Mouse (Mus musculus) limb, embryonic 11.5 days (tissue): ENCODE results near the gene Ndnf. TPM values are rescaled to one million over a fixed set of nuclear protein-coding genes. Genes with fewer than 3 reads are reported as not detected.

Source experiments
- ATAC-seq: fragments of 200-750 bp; cut with Nextera tagmentation; 2 replicates; pipeline ENCODE4 v1.8.0; 2017; ENCODE audit warnings: low read depth; ENCODE audit not compliant: insufficient number of reproducible peaks, low FRiP score, low TSS enrichment
- DNase-seq: peaks from one replicate; pipeline ENCODE4 v3.0.0-alpha.2; 2015; ENCODE audit warnings: low spot score
- H3K27ac ChIP-seq: fragments of 300-500 bp; sonication (generic); replicated peaks from 2 replicates; pipeline ENCODE4 v1.5.1; 2014; ENCODE audit warnings: low read depth, mild to moderate bottlenecking, low read length
- H3K27me3 ChIP-seq: fragments of 300-500 bp; sonication (generic); 2 replicates; pipeline ENCODE4 v1.6.1; 2014; ENCODE audit warnings: mild to moderate bottlenecking, low read length, mixed read lengths; ENCODE audit not compliant: control insufficient read depth, insufficient read depth
- H3K36me3 ChIP-seq: fragments of 300-500 bp; sonication (generic); 2 replicates; pipeline ENCODE4 v1.6.1; 2014; ENCODE audit warnings: mild to moderate bottlenecking, low read length, moderate library complexity, mixed read lengths; ENCODE audit not compliant: control insufficient read depth, insufficient read depth
- H3K4me1 ChIP-seq: fragments of 300-500 bp; sonication (generic); 2 replicates; pipeline ENCODE4 v1.6.1; 2014; ENCODE audit warnings: low read length, mixed read lengths; ENCODE audit not compliant: control insufficient read depth, insufficient read depth
- H3K4me2 ChIP-seq: fragments of 300-500 bp; sonication (generic); 2 replicates; pipeline ENCODE4 v1.6.1; 2014; ENCODE audit warnings: low read depth, mild to moderate bottlenecking, moderate library complexity; ENCODE audit not compliant: severe bottlenecking
- H3K4me3 ChIP-seq: fragments of 300-500 bp; sonication (generic); 2 replicates; pipeline ENCODE4 v1.5.1; 2014; ENCODE audit warnings: low read depth, low read length
- H3K9ac ChIP-seq: fragments of 300-500 bp; sonication (generic); 2 replicates; pipeline ENCODE4 v1.6.1; 2014; ENCODE audit warnings: mild to moderate bottlenecking, low read length
- H3K9me3 ChIP-seq: fragments of 300-500 bp; sonication (generic); 2 replicates; pipeline ENCODE4 v1.6.1; 2016; ENCODE audit warnings: low read length; ENCODE audit not compliant: control insufficient read depth
- WGBS: fragments of 180-500 bp; shearing (Covaris S2); extraction: QIAGEN DNeasy Blood & Tissue Kit; methylation state at CpG from one replicate; pipeline ENCODE4 v1.1.7; 2014; 5-methylcytosine and 5-hydroxymethylcytosine counted together
- polyA plus RNA-seq: library from polyadenylated mRNA; unstranded; fragments of >200 nt; fragmentation: Nextera tagmentation; extraction: Ambion mirVana; gene quantifications from 2 replicates; pipeline ENCODE4 v1.2.1, GENCODE M21; 2014

Ndnf gene
- polyA plus RNA-seq, 1 experiment from 2014 or later = 8.7 TPM

GRCm38 (mm10) chr6:65720676-65721075 lies 49.3 kb downstream of the Ndnf start:
- no peak overlapping the region for H3K4me2 ChIP-seq
- no peaks in the 10 kb centered on the region for H3K9me3 ChIP-seq
- H3K36me3 ChIP-seq = no peaks in the 10 kb centered on the region
- no peak overlapping the region for H3K27ac ChIP-seq
- no peak overlapping the region for H3K4me3 ChIP-seq
- H3K9ac ChIP-seq = no peak overlapping the region
- ATAC-seq (no peak), DNase-seq (no peak)
- H3K27me3 ChIP-seq = no peaks in the 10 kb centered on the region
- WGBS = 63% methylated on average over 1 of the region's 1 CpGs
- no peaks in the 10 kb centered on the region for H3K4me1 ChIP-seq

DNA sequence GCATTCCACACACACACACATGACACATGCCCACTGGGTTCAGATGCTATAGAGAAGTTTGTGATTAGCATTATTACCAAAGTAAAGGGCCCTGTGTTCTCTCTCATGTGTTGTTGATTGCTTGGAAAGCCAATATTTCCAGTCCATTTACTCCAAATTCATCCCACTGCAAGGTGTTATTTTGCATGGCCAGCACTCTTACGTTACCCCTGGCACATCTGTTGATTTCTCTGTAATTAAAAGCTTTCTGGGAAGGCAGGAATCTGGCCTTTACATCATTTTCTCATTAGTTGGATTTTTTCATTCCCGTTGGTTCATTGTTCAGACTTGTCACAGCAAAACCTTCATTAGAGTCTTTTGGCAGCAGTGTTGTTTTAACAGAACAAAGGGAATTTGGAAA lies 54.3 kb downstream of the Ndnf start:
- H3K9ac ChIP-seq = no peak overlapping the region
- H3K4me1 ChIP-seq = no peaks in the 10 kb centered on the region
- no peak overlapping the region for H3K4me2 ChIP-seq
- DNase-seq = no peak
- WGBS = 21% methylated on average over 2 of the region's 2 CpGs
- H3K27me3 ChIP-seq = no peaks in the 10 kb centered on the region
- H3K36me3 ChIP-seq = no peaks in the 10 kb centered on the region
- no peak for ATAC-seq
- H3K9me3 ChIP-seq = no peaks in the 10 kb centered on the region
- H3K27ac ChIP-seq = no peak overlapping the region
- H3K4me3 ChIP-seq = no peak overlapping the region

DNA sequence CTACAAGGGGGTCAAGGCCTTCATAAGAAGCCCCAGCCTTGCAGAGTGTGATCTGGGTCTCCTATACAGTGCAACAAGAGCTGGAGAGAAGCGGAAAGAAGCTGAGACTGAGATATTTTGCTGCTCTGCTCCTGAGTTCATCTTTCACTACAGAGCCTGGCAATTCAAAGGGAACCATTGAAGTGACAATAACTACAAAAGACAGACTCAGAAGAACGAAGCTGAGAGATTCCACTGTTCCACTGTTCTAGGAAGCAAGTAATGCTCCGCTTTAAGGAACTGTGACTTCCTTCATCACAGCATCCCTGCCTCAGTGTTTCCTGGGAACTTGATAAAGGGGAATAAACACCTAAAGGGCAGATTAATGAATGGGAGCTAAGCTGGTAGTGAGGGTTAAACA lies 56.9 kb downstream of the Ndnf start:
- H3K4me2 ChIP-seq = no peak overlapping the region
- no peak overlapping the region for H3K9ac ChIP-seq
- no peaks in the 10 kb centered on the region for H3K27me3 ChIP-seq
- H3K9me3 ChIP-seq = no peaks in the 10 kb centered on the region
- H3K4me3 ChIP-seq = no peak overlapping the region
- no peak overlapping the region for H3K27ac ChIP-seq
- H3K36me3 ChIP-seq = no peaks in the 10 kb centered on the region
- no peaks in the 10 kb centered on the region for H3K4me1 ChIP-seq
- DNase-seq = no peak
- WGBS = 83% methylated on average over 3 of the region's 3 CpGs
- ATAC-seq = no peak

- no peaks in the 10 kb centered on the region for H3K27me3 ChIP-seq
- no peak for ATAC-seq
- H3K9ac ChIP-seq = no peak overlapping the region
- H3K36me3 ChIP-seq = no peaks in the 10 kb centered on the region
- DNase-seq = no peak
- no peak overlapping the region for H3K4me3 ChIP-seq
- no peaks in the 10 kb centered on the region for H3K4me1 ChIP-seq
- no peaks in the 10 kb centered on the region for H3K9me3 ChIP-seq
- WGBS = 71% methylated on average over 8 of the region's 8 CpGs
- no peak overlapping the region for H3K4me2 ChIP-seq
- H3K27ac ChIP-seq = no peak overlapping the region
Measured at GRCm38 (mm10) chr6:65739442-65739841, 68.1 kb downstream of the Ndnf start.

DNA sequence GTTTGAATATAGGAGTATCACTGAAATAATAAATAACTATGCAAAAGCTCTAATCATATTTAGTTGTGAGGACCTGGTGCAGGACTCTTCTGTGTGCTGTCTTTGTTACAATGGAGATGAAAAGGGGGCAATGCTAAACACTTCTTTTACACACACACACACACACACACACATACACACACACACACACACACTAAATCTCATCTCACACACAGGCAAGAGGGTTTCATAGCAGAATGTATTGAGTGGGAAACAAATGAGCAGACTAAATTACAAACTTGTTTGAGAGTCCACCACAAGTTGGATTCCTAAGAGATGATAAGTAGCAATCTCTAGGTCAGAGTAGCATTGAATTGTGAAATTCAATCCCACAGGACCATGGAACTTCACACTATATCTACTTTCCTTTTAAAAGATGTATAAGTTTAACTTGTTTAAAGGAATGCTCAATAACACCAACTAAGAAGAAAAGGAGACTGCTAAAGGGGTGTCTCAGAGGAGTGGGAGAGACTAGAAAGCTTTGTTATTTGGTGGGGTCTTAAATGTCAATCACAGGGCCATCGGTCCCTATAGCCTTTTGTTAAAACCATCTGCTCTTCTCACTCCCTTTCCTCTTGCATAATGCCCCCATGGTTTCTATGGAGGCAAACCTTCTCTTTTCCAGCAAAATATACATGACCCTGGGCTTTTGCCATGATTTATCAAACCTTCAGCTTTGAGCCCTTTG lies 71.9 kb downstream of the Ndnf start:
- WGBS = 63% methylated on average over 1 of the region's 1 CpGs
- Histone ChIP-seq H3K27me3 (no peaks in the 10 kb centered on the region), H3K9ac (no peak overlapping the region), H3K27ac (no peak overlapping the region), H3K4me3 (no peak overlapping the region), H3K4me2 (no peak overlapping the region), H3K4me1 (no peaks in the 10 kb centered on the region), H3K9me3 (no peaks in the 10 kb centered on the region), H3K36me3 (no peaks in the 10 kb centered on the region)
- ATAC-seq (no peak), DNase-seq (no peak)

DNA sequence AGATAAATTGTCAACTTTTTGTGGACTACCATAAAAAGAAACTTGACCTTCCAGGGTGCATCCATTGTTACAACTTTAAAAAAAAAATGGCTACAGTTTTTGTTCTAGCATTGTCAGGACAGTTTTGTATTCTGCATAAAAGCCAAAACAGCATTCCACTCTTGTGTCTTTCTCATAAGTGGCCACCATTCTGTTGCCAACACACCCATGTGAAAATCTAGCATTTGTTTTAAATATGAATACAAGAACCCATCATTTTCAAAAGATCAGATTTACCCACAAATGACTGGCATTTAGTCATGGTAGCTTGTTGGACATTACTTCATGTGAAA lies 72.4 kb downstream of the Ndnf start:
- H3K9me3 ChIP-seq = no peaks in the 10 kb centered on the region
- H3K4me2 ChIP-seq = no peak overlapping the region
- no peak overlapping the region for H3K27ac ChIP-seq
- no peaks in the 10 kb centered on the region for H3K27me3 ChIP-seq
- no peaks in the 10 kb centered on the region for H3K36me3 ChIP-seq
- DNase-seq (no peak), ATAC-seq (no peak)
- no peaks in the 10 kb centered on the region for H3K4me1 ChIP-seq
- no peak overlapping the region for H3K9ac ChIP-seq
- no peak overlapping the region for H3K4me3 ChIP-seq

DNA sequence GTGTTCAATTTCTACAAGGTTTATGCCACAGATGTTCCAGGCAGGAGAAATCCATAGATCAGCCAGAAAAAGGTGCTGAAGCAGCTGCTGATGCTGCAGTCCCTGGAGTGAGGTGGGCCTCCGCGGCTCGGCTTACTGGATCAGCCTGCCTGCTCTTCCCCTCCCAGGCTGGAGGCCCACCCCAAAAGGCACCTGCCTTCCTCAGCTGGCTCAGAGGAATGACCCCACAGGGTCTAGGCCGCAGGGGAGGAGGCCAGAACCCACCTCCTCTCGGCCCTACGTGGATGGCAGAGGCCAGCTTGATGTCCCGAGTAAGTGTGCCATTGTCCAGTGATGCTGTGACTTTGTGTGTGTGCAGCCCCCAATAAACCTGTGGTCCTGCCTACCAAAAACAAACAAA lies 86.8 kb downstream of the Ndnf start:
- H3K27me3 ChIP-seq = no peaks in the 10 kb centered on the region
- H3K9ac ChIP-seq = no peak overlapping the region
- WGBS = 70% methylated on average over 7 of the region's 7 CpGs
- no peak for ATAC-seq
- no peaks in the 10 kb centered on the region for H3K9me3 ChIP-seq
- no peak overlapping the region for H3K4me2 ChIP-seq
- no peaks in the 10 kb centered on the region for H3K4me1 ChIP-seq
- H3K27ac ChIP-seq = no peak overlapping the region
- H3K4me3 ChIP-seq = no peak overlapping the region
- H3K36me3 ChIP-seq = no peaks in the 10 kb centered on the region
- DNase-seq = no peak

DNA sequence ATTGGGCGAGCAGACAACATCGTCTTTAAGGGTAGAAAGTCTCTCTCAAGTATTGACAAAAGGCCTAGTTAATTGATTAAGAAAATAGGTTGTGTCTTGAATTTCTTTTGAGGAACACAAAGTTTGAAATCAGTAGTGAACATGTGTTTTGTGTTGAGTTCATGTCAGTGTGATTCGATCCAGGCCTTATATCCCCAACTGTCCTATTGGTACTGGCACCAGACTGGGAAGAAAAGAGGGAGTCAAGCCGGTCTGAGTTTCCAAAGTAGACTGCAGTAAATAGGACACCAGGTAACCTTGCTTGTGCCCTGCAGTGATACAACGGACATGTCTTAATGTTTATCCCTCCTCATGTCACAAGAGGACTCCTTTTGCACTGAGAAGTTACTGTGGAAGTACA lies 87.8 kb downstream of the Ndnf start:
- Histone ChIP-seq H3K27me3 (no peaks in the 10 kb centered on the region), H3K9me3 (no peaks in the 10 kb centered on the region), H3K36me3 (no peaks in the 10 kb centered on the region), H3K27ac (no peak overlapping the region), H3K4me2 (no peak overlapping the region), H3K4me3 (no peak overlapping the region), H3K4me1 (no peaks in the 10 kb centered on the region), H3K9ac (no peak overlapping the region)
- no peak for DNase-seq
- WGBS = 57% methylated on average over 5 of the region's 5 CpGs
- ATAC-seq = no peak

DNA sequence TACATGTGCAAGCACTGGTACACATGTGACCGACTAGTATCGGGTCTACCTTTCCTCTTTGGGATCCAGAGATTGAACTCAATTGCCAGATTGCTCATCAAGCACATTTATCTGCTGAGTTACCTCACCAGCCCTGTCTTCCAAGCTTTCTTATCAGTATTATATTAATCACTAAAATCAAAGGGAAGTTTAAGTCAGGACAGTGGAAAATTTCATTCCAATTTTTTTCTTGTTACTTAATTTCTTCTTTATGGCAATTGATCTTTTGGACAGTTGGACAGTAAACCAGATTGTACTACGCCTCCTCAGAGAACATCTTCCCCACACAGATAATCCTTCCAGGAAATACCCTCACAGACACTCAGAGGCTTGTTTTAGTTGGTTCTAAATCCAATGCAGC lies 88.7 kb downstream of the Ndnf start:
- no peaks in the 10 kb centered on the region for H3K27me3 ChIP-seq

More for the DNA sequence above, 88.7 kb downstream of the Ndnf start:
- 90% methylated on average over 3 of the region's 3 CpGs for WGBS
- Histone ChIP-seq H3K36me3 (no peaks in the 10 kb centered on the region), H3K9me3 (no peaks in the 10 kb centered on the region), H3K9ac (no peak overlapping the region), H3K27ac (no peak overlapping the region), H3K4me2 (no peak overlapping the region), H3K4me3 (no peak overlapping the region), H3K4me1 (peaks cover under 1% of the 10 kb centered on the region; the same call in 1 of the 2 replicates)
- DNase-seq (no peak), ATAC-seq (no peak)
